Mouse (Mus musculus): ENCODE data around the gene Gm10720.
"Not testable (repeated sequence)": the region's sequence is repeated elsewhere in the genome, so short reads cannot be mapped to it uniquely, and the experiment has no call there.

Gene Gm10720

DNA sequence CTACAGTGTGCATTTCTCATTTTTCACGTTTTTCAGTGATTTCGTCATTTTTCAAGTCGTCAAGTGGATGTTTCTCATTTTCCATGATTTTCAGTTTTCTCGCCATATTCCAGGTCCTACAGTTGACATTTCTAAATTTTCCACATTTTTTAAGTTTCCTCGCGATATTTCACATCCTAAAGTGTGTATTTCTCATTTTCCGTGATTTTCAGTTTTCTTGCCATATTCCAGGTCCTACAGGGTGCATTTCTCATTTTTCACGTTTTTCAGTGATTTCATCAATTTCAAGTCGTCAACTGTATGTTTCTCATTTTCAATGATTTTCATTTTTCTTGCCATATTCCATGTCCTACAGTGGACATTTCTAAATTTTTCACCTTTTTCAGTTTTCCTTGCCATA is at the start of gene Gm10720:
TSS of gene Gm10720 (plus strand) at position 301 of the 400 bp plus-strand sequence.
- not testable (repeated sequence) for DNase-seq (ENCODE audit: low spot score in 2 of 2)

DNA sequence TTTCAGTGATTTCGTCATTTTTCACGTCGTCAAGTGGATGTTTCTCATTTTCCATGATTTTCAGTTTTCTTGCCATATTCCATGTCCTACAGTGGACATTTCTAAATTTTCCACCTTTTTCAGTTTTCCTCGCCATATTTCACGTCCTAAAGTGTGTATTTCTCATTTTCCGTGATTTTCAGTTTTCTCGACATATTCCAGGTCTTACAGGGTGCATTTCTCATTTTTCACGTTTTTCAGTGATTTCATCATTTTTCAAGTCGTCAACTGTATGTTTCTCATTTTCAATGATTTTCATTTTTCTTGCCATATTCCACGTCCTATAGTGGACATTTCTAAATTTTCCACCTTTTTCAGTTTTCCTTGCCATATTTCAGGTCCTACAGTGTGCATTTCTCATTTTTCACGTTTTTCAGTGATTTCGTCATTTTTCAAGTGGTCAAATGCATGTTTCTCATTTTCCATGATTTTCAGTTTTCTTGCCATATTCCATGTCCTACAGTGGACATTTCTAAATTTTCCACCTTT is 14.9 kb upstream of the Gm10720 start, which contains the start of gene Gm10722:
TSS of gene Gm10722 (plus strand) at position 478 of the 528 bp plus-strand sequence.
- DNase-seq (ENCODE audit: low spot score in 2 of 2), result peak; percentile 9 to 26

DNA sequence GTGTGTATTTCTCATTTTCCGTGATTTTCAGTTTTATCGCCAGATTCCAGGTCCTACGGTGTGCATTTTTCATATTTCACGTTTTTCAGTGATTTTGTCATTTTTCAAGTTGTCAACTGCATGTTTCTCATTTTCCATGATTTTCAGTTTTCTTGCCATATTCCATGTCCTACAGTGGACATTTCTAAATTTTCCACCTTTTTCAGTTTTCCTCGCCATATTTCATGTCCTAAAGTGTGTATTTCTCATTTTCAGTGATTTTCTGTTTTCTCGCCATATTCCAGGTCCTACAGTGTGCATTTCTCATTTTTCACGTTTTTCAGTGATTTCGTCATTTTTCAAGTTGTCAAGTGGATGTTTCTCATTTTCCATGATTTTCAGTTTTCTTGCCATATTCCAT is 14.4 kb upstream of the Gm10720 start:
- peak; percentile 49 to 55 for DNase-seq (ENCODE audit: low spot score in 2 of 2)

DNA sequence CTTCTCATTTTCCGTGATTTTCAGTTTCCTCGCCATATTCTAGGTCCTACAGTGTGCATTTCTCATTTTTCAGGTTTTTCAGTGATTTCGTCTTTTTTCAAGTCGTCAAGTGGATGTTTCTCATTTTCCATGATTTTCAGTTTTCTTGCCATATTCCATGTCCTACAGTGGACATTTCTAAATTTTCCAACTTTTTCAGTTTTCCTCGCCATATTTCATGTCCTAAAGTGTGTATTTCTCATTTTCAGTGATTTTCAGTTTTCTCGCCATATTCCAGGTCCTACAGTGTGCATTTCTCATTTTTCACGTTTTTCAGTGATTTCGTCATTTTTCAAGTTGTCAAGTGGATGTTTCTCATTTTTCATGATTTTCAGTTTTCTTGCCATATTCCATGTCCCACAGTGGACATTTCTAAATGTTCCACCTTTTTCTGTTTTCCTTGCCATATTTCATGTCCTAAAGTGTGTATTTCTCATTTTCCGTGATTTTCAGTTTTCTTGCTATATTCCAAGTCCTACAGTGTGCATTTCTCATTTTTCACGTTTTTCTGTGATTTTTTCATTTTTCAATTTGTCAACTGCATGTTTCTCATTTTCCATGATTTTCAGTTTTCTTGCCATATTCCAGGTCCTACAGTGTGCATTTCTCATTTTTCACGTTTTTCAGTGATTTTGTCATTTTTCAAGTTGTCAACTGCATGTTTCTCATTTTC is 13.3 kb upstream of the Gm10720 start:
- peak; percentile 100 for DNase-seq (ENCODE audit: low spot score in 2 of 2)

DNA sequence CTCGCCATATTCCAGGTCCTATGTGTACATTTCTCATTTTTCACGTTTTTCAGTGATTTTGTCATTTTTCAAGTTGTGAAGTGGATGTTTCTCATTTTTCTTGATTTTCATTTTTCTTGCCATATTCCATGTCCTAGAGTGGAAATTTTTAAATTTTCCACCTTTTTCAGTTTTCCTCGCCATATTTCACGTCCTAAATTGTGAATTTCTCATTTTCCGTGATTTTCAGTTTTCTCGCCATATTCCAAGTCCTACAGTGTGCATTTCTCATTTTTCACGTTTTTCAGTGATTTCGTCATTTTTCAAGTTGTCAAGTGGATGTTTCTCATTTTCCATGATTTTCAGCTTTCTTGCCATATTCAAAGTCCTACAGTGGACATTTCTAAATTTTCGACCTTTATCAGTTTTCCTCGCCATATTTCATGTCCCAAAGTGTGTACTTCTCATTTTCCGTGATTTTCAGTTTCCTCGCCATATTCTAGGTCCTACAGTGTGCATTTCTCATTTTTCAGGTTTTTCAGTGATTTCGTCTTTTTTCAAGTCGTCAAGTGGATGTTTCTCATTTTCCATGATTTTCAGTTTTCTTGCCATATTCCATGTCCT is 12.6 kb upstream of the Gm10720 start, which contains the start of gene Gm11168:
TSS of gene Gm11168 (plus strand) at position 553 of the 603 bp plus-strand sequence.
- DNase-seq (ENCODE audit: low spot score in 2 of 2), result peak in 1 of 2 experiments; percentile 26

DNA sequence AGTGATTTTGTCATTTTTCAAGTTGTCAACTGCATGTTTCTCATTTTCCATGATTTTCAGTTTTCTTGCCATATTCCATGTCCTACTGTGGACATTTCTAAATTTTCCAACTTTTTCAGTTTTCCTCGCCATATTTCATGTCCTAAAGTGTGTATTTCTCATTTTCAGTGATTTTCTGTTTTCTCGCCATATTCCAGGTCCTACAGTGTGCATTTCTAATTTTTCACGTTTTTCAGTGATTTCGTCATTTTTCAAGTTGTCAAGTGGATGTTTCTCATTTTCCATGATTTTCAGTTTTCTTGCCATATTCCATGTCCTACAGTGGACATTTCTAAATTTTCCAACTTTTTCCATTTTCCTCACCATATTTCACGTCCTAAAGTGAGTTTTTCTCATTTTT is 9.3 kb upstream of the Gm10720 start:
- DNase-seq (ENCODE audit: low spot score in 2 of 2), result not testable (repeated sequence)

DNA sequence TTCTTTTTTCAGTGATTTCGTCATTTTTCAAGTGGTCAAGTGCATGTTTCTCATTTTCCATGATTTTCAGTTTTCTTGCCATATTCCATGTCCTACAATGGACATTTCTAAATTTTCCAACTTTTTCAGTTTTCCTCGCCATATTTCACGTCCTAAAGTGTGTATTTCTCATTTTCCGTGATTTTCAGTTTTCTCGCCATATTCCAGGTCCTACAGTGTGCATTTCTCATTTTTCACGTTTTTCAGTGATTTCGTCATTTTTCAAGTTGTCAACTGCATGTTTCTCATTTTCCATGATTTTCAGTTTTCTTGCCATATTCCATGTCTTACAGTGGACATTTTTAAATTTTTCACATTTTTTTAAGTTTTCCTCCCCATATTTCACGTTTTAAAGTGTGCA is 8.8 kb upstream of the Gm10720 start:
- DNase-seq (ENCODE audit: low spot score in 2 of 2), result peak; percentile 89 to 94

DNA sequence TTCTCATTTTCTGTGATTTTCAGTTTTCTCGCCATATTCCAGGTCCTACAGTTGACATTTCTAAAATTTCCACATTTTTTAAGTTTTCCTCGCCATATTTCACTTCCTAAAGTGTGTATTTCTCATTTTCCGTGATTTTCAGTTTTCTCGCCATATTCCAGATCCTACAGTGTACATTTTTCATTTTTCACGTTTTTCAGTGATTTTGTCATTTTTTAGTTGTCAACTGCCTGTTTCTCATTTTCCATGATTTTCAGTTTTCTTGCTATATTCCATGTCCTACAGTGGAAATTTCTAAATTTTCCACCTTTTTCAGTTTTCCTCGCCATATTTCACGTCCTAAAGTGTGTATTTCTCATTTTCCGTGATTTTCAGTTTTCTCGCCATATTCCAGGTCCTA is 8.2 kb upstream of the Gm10720 start:
- DNase-seq (ENCODE audit: low spot score in 2 of 2), result not testable (repeated sequence)

DNA sequence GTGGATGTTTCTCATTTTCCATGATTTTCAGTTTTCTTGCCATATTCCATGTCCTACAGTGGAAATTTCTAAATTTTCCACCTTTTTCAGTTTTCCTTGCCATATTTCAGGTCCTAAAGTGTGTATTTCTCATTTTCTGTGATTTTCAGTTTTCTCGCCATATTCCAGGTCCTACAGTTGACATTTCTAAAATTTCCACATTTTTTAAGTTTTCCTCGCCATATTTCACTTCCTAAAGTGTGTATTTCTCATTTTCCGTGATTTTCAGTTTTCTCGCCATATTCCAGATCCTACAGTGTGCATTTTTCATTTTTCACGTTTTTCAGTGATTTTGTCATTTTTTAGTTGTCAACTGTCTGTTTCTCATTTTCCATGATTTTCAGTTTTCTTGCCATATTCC is 6.1 kb upstream of the Gm10720 start:
- DNase-seq (ENCODE audit: low spot score in 2 of 2), result not testable (repeated sequence)

DNA sequence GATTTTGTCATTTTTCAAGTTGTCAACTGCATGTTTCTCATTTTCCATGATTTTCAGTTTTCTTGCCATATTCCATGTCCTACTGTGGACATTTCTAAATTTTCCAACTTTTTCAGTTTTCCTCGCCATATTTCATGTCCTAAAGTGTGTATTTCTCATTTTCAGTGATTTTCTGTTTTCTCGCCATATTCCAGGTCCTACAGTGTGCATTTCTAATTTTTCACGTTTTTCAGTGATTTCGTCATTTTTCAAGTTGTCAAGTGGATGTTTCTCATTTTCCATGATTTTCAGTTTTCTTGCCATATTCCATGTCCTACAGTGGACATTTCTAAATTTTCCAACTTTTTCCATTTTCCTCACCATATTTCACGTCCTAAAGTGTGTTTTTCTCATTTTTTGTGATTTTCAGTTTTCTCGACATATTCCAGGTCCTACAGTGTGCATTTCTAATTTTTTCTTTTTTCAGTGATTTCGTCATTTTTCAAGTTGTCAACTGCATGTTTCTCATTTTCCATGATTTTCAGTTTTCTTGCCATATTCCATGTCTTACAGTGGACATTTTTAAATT is 3.3 kb upstream of the Gm10720 start:
- not testable (repeated sequence) for DNase-seq (ENCODE audit: low spot score in 2 of 2)

DNA sequence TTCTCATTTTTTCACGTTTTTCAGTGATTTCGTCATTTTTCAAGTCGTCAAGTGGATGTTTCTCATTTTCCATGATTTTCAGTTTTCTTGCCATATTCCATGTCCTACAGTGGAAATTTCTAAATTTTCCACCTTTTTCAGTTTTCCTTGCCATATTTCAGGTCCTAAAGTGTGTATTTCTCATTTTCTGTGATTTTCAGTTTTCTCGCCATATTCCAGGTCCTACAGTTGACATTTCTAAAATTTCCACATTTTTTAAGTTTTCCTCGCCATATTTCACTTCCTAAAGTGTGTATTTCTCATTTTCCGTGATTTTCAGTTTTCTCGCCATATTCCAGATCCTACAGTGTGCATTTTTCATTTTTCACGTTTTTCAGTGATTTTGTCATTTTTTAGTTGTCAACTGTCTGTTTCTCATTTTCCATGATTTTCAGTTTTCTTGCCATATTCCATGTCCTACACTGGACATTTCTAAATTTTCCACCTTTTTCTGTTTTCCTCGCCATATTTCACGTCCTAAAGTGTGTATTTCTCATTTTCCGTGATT is 2.6 kb upstream of the Gm10720 start, which contains the start of gene Gm10721:
TSS of gene Gm10721 (plus strand) at position 408 of the 547 bp plus-strand sequence.
- not testable (repeated sequence) for DNase-seq (ENCODE audit: low spot score in 2 of 2)

DNA sequence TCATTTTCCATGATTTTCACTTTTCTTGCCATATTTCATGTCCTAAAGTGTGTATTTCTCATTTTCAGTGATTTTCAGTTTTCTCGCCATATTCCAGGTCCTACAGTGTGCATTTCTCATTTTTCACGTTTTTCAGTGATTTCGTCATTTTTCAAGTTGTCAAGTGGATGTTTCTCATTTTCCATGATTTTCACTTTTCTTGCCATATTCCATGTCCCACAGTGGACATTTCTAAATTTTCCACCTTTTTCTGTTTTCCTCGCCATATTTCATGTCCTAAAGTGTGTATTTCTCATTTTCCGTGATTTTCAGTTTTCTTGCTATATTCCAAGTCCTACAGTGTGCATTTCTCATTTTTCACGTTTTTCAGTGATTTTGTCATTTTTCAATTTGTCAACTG is 442 bp downstream of the Gm10720 start:
- DNase-seq (ENCODE audit: low spot score in 2 of 2), result peak; percentile 18 to 44

DNA sequence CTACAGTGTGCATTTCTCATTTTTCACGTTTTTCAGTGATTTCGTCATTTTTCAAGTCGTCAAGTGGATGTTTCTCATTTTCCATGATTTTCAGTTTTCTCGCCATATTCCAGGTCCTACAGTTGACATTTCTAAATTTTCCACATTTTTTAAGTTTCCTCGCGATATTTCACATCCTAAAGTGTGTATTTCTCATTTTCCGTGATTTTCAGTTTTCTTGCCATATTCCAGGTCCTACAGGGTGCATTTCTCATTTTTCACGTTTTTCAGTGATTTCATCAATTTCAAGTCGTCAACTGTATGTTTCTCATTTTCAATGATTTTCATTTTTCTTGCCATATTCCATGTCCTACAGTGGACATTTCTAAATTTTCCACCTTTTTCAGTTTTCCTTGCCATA is 1.7 kb downstream of the Gm10720 start, which contains the start of gene Gm10719:
TSS of gene Gm10719 (plus strand) at position 301 of the 400 bp plus-strand sequence.
- DNase-seq (ENCODE audit: low spot score in 2 of 2), result not testable (repeated sequence)

DNA sequence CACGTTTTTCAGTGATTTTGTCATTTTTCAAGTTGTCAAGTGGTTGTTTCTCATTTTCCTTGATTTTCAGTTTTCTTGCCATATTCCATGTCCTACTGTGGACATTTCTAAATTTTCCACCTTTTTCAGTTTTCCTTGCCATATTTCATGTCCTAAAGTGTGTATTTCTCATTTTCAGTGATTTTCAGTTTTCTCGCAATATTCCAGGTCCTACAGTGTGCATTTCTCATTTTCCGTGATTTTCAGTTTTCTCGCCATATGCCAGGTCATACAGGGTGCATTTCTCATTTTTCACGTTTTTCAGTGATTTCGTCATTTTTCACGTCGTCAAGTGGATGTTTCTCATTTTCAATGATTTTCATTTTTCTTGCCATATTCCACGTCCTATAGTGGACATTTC is 3.5 kb downstream of the Gm10720 start:
- DNase-seq (ENCODE audit: low spot score in 2 of 2), result peak; percentile 30 to 100

DNA sequence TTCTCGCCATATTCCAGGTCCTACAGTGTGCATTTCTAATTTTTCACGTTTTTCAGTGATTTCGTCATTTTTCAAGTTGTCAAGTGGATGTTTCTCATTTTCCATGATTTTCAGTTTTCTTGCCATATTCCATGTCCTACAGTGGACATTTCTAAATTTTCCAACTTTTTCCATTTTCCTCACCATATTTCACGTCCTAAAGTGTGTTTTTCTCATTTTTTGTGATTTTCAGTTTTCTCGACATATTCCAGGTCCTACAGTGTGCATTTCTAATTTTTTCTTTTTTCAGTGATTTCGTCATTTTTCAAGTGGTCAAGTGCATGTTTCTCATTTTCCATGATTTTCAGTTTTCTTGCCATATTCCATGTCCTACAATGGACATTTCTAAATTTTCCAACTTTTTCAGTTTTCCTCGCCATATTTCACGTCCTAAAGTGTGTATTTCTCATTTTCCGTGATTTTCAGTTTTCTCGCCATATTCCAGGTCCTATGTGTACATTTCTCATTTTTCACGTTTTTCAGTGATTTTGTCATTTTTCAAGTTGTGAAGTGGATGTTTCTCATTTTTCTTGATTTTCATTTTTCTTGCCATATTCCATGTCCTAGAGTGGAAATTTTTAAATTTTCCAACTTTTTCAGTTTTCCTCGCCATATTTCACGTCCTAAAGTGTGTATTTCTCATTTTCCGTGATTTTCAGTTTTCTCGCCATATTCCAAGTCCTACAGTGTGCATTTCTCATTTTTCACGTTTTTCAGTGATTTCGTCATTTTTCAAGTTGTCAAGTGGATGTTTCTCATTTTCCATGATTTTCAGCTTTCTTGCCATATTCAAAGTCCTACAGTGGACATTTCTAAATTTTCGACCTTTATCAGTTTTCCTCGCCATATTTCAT is 4.6 kb downstream of the Gm10720 start:
- peak; percentile 86 to 94 for DNase-seq (ENCODE audit: low spot score in 2 of 2)

DNA sequence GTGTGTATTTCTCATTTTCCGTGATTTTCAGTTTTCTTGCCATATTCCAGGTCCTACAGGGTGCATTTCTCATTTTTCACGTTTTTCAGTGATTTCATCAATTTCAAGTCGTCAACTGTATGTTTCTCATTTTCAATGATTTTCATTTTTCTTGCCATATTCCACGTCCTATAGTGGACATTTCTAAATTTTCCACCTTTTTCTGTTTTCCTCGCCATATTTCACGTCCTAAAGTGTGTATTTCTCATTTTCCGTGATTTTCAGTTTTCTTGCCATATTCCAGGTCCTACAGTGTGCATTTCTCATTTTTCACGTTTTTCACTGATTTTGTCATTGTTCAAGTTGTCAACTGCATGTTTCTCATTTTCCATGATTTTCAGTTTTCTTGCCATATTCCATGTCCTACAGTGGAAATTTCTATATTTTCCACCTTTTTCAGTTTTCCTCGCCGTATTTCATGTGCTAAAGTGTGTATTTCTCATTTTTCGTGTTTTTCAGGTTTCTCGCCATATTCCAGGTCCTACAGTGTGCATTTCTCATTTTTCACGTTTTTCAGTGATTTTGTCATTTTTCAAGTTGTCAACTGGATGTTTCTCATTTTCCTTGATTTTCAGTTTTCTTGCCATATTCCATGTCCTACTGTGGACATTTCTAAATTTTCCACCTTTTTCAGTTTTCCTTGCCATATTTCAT is 7.0 kb downstream of the Gm10720 start:
- peak; percentile 84 to 89 for DNase-seq (ENCODE audit: low spot score in 2 of 2)

DNA sequence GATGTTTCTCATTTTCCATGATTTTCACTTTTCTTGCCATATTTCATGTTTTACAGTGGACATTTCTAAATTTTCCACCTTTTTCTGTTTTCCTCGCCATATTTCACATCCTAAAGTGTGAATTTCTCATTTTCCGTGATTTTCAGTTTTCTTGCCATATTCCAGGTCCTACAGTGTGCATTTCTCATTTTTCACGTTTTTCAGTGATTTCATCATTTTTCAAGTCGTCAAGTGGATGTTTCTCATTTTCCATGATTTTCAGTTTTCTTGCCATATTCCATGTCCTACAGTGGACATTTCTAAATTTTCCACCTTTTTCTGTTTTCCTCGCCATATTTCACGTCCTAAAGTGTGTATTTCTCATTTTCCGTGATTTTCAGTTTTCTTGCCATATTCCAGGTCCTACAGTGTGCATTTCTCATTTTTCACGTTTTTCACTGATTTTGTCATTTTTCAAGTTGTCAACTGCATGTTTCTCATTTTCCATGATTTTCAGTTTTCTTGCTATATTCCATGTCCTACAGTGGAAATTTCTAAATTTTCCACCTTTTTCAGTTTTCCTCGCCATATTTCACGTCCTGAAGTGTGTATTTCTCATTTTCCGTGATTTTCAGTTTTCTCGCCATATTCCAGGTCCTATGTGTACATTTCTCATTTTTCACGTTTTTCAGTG is 8.0 kb downstream of the Gm10720 start, which contains the start of gene Gm10718:
TSS of gene Gm10718 (plus strand) at position 236 of the 673 bp plus-strand sequence.
- DNase-seq (ENCODE audit: low spot score in 2 of 2), result peak; percentile 44 to 72

DNA sequence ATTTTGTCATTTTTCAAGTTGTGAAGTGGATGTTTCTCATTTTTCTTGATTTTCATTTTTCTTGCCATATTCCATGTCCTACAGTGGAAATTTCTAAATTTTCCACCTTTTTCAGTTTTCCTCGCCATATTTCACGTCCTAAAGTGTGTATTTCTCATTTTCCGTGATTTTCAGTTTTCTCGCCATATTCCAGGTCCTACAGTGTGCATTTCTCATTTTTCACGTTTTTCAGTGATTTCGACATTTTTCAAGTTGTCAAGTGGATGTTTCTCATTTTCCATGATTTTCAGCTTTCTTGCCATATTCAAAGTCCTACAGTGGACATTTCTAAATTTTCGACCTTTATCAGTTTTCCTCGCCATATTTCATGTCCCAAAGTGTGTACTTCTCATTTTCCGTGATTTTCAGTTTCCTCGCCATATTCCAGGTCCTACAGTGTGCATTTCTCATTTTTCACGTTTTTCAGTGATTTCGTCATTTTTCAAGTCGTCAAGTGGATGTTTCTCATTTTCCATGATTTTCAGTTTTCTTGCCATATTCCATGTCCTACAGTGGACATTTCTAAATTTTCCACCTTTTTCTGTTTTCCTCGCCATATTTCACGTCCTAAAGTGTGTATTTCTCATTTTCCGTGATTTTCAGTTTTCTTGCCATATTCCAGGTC is 8.7 kb downstream of the Gm10720 start:
- peak; percentile 87 to 91 for DNase-seq (ENCODE audit: low spot score in 2 of 2)

DNA sequence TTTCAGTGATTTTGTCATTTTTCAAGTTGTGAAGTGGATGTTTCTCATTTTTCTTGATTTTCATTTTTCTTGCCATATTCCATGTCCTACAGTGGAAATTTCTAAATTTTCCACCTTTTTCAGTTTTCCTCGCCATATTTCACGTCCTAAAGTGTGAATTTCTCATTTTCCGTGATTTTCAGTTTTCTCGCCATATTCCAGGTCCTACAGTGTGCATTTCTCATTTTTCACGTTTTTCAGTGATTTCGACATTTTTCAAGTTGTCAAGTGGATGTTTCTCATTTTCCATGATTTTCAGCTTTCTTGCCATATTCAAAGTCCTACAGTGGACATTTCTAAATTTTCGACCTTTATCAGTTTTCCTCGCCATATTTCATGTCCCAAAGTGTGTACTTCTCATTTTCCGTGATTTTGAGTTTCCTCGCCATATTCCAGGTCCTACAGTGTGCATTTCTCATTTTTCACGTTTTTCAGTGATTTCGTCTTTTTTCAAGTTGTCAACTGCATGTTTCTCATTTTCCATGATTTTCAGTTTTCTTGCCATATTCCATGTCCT is 9.5 kb downstream of the Gm10720 start, which contains the start of gene Gm10717:
TSS of gene Gm10717 (plus strand) at position 506 of the 556 bp plus-strand sequence.
- DNase-seq (ENCODE audit: low spot score in 2 of 2), result peak; percentile 74 to 85

Measured in spleen, postnatal 36 days (tissue).